Mouse (Mus musculus): ENCODE data around the gene Gria2. TPM values are rescaled to one million over a fixed set of nuclear protein-coding genes. Genes with fewer than 3 reads are reported as not detected.

Gene Gria2
- polyA plus RNA-seq, 1 experiment from 2014 or later: 94.8 TPM

DNA sequence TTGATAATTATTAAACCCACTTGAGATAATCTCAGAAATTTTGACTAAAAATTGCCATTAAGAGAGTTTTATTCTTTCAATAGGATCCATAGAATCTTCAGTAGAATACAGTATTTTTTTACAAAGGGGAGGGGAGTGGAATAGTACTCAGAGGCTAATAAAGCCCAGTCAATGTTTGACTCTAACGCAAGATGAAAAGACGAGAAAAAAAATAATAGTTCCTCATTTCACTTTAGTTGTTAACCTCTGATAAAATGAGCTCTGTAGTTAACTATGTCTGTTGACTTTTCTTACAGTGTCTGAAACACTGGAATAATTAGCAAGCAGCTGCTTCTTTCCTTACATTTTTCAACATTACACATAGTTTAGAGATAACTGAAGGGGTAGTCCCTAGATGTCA is 7.4 kb downstream of the Gria2 start:
- H3K27ac ChIP-seq (ENCODE audit: low read depth, low read length): no peak overlapping the region
- peaks cover 15% of the 10 kb centered on the region; the same call in 1 of the 2 replicates for H3K4me1 ChIP-seq (ENCODE audit: control insufficient read depth, insufficient read depth, low read length)
- H3K4me2 ChIP-seq (ENCODE audit: low read length): no peak overlapping the region
- H3K9me3 ChIP-seq (replicated peaks; ENCODE audit: control insufficient read depth, low read length): no peaks in the 10 kb centered on the region
- DNase-seq (ENCODE audit: low spot score) (no peak), ATAC-seq (no peak)
- 89% methylated on average over 2 of the region's 2 CpGs for WGBS
- H3K9ac ChIP-seq (ENCODE audit: low read length): no peak overlapping the region
- no peaks in the 10 kb centered on the region for H3K27me3 ChIP-seq (replicated peaks; ENCODE audit: control insufficient read depth, insufficient read depth, low read length)
- no peak overlapping the region for H3K4me3 ChIP-seq (ENCODE audit: low read depth, low read length)
- H3K36me3 ChIP-seq (ENCODE audit: control insufficient read depth, insufficient read depth, low read length): no peaks in the 10 kb centered on the region

GRCm38 (mm10) chr3:80787116-80787744 is 15.4 kb downstream of the Gria2 start:
- 94% methylated on average over 3 of the region's 3 CpGs for WGBS

DNA sequence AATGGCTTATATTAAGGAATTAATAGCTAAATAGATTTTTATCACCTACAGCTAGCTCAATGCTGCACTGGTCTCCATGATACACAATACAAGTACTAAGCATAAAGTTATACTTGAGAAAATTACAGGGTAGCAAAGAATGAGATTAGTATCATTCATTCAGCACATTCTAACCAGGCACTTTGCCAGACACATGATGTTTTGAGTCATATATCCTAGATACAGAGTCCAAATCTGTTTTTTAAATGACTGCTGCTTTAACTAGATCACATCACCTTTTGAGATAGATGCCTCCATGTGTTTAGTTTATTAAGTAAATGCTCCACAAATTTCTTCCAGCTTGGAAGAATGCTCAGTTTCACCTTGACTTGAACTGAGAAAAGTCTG is 21.5 kb downstream of the Gria2 start:
- no peaks in the 10 kb centered on the region for H3K9me3 ChIP-seq (replicated peaks; ENCODE audit: control insufficient read depth, low read length)
- no peak overlapping the region for H3K4me2 ChIP-seq (ENCODE audit: low read length)
- no peak overlapping the region for H3K4me3 ChIP-seq (ENCODE audit: low read depth, low read length)
- no peaks in the 10 kb centered on the region for H3K4me1 ChIP-seq (ENCODE audit: control insufficient read depth, insufficient read depth, low read length)
- ATAC-seq (no peak), DNase-seq (ENCODE audit: low spot score) (no peak)
- no peak overlapping the region for H3K27ac ChIP-seq (ENCODE audit: low read depth, low read length)
- no peak overlapping the region for H3K9ac ChIP-seq (ENCODE audit: low read length)
- H3K27me3 ChIP-seq (replicated peaks; ENCODE audit: control insufficient read depth, insufficient read depth, low read length): no peaks in the 10 kb centered on the region
- no peaks in the 10 kb centered on the region for H3K36me3 ChIP-seq (ENCODE audit: control insufficient read depth, insufficient read depth, low read length)

More at GRCm38 (mm10) chr3:80787116-80787744, 15.4 kb downstream of the Gria2 start:
- ATAC-seq: no peak
- Histone ChIP-seq H3K4me1 (ENCODE audit: control insufficient read depth, insufficient read depth, low read length) (no peaks in the 10 kb centered on the region), H3K36me3 (ENCODE audit: control insufficient read depth, insufficient read depth, low read length) (no peaks in the 10 kb centered on the region), H3K9me3 (replicated peaks; ENCODE audit: control insufficient read depth, low read length) (no peaks in the 10 kb centered on the region), H3K27ac (ENCODE audit: low read depth, low read length) (no peak overlapping the region), H3K4me3 (ENCODE audit: low read depth, low read length) (no peak overlapping the region), H3K9ac (ENCODE audit: low read length) (no peak overlapping the region), H3K27me3 (replicated peaks; ENCODE audit: control insufficient read depth, insufficient read depth, low read length) (no peaks in the 10 kb centered on the region), H3K4me2 (ENCODE audit: low read length) (no peak overlapping the region)
- no peak for DNase-seq (ENCODE audit: low spot score)

- ATAC-seq: no peak
- WGBS: 88% methylated on average over 4 of the region's 4 CpGs
- H3K9me3 ChIP-seq (replicated peaks; ENCODE audit: control insufficient read depth, low read length): no peaks in the 10 kb centered on the region
- H3K36me3 ChIP-seq (ENCODE audit: control insufficient read depth, insufficient read depth, low read length): no peaks in the 10 kb centered on the region
- no peaks in the 10 kb centered on the region for H3K27me3 ChIP-seq (replicated peaks; ENCODE audit: control insufficient read depth, insufficient read depth, low read length)
- no peak for DNase-seq (ENCODE audit: low spot score)
- no peaks in the 10 kb centered on the region for H3K4me1 ChIP-seq (ENCODE audit: control insufficient read depth, insufficient read depth, low read length)
- H3K4me2 ChIP-seq (ENCODE audit: low read length): no peak overlapping the region
- no peak overlapping the region for H3K4me3 ChIP-seq (ENCODE audit: low read depth, low read length)
- H3K27ac ChIP-seq (ENCODE audit: low read depth, low read length): no peak overlapping the region
- no peak overlapping the region for H3K9ac ChIP-seq (ENCODE audit: low read length)
These were observed 22.1 kb downstream of the Gria2 start for GRCm38 (mm10) chr3:80780383-80781143.

GRCm38 (mm10) chr3:80776628-80777027 is 26.0 kb downstream of the Gria2 start:
- H3K4me3 ChIP-seq (ENCODE audit: low read depth, low read length): no peak overlapping the region
- no peak overlapping the region for H3K9ac ChIP-seq (ENCODE audit: low read length)
- ATAC-seq (no peak), DNase-seq (ENCODE audit: low spot score) (no peak)
- H3K27me3 ChIP-seq (replicated peaks; ENCODE audit: control insufficient read depth, insufficient read depth, low read length): no peaks in the 10 kb centered on the region
- no peak overlapping the region for H3K4me2 ChIP-seq (ENCODE audit: low read length)
- no peaks in the 10 kb centered on the region for H3K36me3 ChIP-seq (ENCODE audit: control insufficient read depth, insufficient read depth, low read length)
- no peak overlapping the region for H3K27ac ChIP-seq (ENCODE audit: low read depth, low read length)
- H3K4me1 ChIP-seq (ENCODE audit: control insufficient read depth, insufficient read depth, low read length): no peaks in the 10 kb centered on the region
- H3K9me3 ChIP-seq (replicated peaks; ENCODE audit: control insufficient read depth, low read length): no peaks in the 10 kb centered on the region
- WGBS: 67% methylated on average over 2 of the region's 2 CpGs

DNA sequence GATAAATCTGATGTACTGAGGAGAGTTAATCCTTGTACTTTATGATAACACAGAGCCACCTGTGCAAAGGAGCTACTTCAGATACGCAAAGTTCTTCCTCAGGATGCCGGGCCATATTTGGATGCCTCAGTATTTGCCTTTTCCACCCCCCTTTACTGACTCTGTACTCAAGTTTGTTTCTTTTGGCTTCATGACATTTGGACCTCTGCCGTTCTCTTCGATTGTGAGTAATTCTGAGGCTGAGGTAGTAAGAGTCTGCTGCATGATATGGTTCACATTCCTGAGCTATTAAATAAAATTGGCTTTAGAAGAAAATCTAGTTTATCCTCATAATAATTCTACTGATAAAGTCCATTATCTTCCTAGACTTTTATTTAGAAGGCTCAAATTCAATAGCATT is 26.7 kb downstream of the Gria2 start:
- no peak for DNase-seq (ENCODE audit: low spot score)
- Histone ChIP-seq H3K27me3 (replicated peaks; ENCODE audit: control insufficient read depth, insufficient read depth, low read length) (no peaks in the 10 kb centered on the region), H3K36me3 (ENCODE audit: control insufficient read depth, insufficient read depth, low read length) (no peaks in the 10 kb centered on the region), H3K4me2 (ENCODE audit: low read length) (no peak overlapping the region), H3K9ac (ENCODE audit: low read length) (no peak overlapping the region), H3K27ac (ENCODE audit: low read depth, low read length) (no peak overlapping the region), H3K4me3 (ENCODE audit: low read depth, low read length) (no peak overlapping the region), H3K4me1 (ENCODE audit: control insufficient read depth, insufficient read depth, low read length) (no peaks in the 10 kb centered on the region), H3K9me3 (replicated peaks; ENCODE audit: control insufficient read depth, low read length) (no peaks in the 10 kb centered on the region)
- no peak for ATAC-seq
- 90% methylated on average over 4 of the region's 4 CpGs for WGBS

DNA sequence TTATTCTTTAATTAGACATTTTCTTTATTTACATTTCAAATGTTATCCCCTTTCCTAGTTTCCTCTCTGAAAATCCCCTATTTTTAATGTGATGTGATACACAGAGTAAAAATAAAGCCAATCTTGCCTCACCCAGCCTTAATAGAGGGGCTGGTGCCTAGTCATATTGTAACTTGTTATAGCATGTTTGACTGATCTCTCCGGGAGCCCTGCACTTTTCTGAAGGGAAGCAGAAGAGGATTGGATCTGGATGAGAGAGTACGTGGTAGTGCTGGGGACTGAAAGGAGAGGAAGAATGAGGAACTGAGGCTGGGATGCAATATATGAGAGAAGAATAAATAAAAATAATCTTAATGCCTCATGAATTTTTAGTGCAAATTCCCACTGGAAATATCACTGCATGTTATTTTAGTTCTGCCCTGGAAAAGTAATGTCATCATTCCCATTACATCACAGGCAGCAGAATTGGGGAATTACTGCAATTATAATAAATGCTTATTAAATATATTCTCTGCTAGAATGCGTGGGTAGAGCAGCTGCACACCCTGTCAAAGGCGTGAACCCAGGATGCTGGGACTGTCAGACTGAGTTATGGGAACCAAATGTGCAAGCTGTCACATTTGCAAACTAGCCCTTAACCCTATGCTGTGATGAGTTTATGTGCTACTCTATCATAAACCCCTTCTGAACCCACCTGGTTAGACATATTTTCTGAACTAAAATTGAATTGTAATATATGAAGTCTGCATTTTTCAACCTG is 28.4 kb downstream of the Gria2 start:
- WGBS: 59% methylated on average over 4 of the region's 4 CpGs
- no peaks in the 10 kb centered on the region for H3K9me3 ChIP-seq (replicated peaks; ENCODE audit: control insufficient read depth, low read length)
- no peaks in the 10 kb centered on the region for H3K27me3 ChIP-seq (replicated peaks; ENCODE audit: control insufficient read depth, insufficient read depth, low read length)
- H3K4me3 ChIP-seq (ENCODE audit: low read depth, low read length): no peak overlapping the region
- H3K4me2 ChIP-seq (ENCODE audit: low read length): no peak overlapping the region
- no peak overlapping the region for H3K9ac ChIP-seq (ENCODE audit: low read length)
- H3K36me3 ChIP-seq (ENCODE audit: control insufficient read depth, insufficient read depth, low read length): no peaks in the 10 kb centered on the region
- ATAC-seq (peak; percentile 92), DNase-seq (ENCODE audit: low spot score) (peak; percentile 64)
- H3K27ac ChIP-seq (ENCODE audit: low read depth, low read length): peak overlapping the region; percentile 24; the same call in 1 of the 2 replicates
- H3K4me1 ChIP-seq (ENCODE audit: control insufficient read depth, insufficient read depth, low read length): no peaks in the 10 kb centered on the region

- Histone ChIP-seq H3K4me3 (ENCODE audit: low read depth, low read length) (no peak overlapping the region), H3K27me3 (replicated peaks; ENCODE audit: control insufficient read depth, insufficient read depth, low read length) (no peaks in the 10 kb centered on the region), H3K4me1 (ENCODE audit: control insufficient read depth, insufficient read depth, low read length) (no peaks in the 10 kb centered on the region), H3K9me3 (replicated peaks; ENCODE audit: control insufficient read depth, low read length) (no peaks in the 10 kb centered on the region), H3K36me3 (ENCODE audit: control insufficient read depth, insufficient read depth, low read length) (no peaks in the 10 kb centered on the region), H3K4me2 (ENCODE audit: low read length) (no peak overlapping the region), H3K27ac (ENCODE audit: low read depth, low read length) (no peak overlapping the region), H3K9ac (ENCODE audit: low read length) (no peak overlapping the region)
- DNase-seq (ENCODE audit: low spot score): no peak
- WGBS: 90% methylated on average over 4 of the region's 4 CpGs
- ATAC-seq: no peak
These were observed 29.4 kb downstream of the Gria2 start for GRCm38 (mm10) chr3:80773232-80773631.
